Mouse (Mus musculus): Measurements from ENCODE around the gene Lrrfip2. TPM values are rescaled to one million over a fixed set of nuclear protein-coding genes. Genes with fewer than 3 reads are reported as not detected.

Lrrfip2 gene
- polyA plus RNA-seq, 1 experiment from 2014 or later = 41.8 TPM

- H3K9ac ChIP-seq (replicated peaks) = no peak overlapping the region
- peaks cover 63% of the 10 kb centered on the region for H3K4me1 ChIP-seq
- no peak for ATAC-seq (replicated peaks)
- H3K4me3 ChIP-seq = no peak overlapping the region
- H3K4me2 ChIP-seq (replicated peaks) = peak overlapping the region; percentile 82
- no peaks in the 10 kb centered on the region for H3K27me3 ChIP-seq
- 88% methylated on average over 1 of the region's 1 CpGs for WGBS
- no peaks in the 10 kb centered on the region for H3K9me3 ChIP-seq
- peaks cover 35% of the 10 kb centered on the region for H3K36me3 ChIP-seq
- no peak overlapping the region for H3K27ac ChIP-seq (replicated peaks)
Observed at GRCm38 (mm10) chr9:111273958-111274357, 156.6 kb downstream of the Lrrfip2 start.

GRCm38 (mm10) chr9:111275156-111275555, 157.8 kb downstream of the Lrrfip2 start:
- no peaks in the 10 kb centered on the region for H3K27me3 ChIP-seq
- H3K27ac ChIP-seq (replicated peaks) = no peak overlapping the region
- H3K4me1 ChIP-seq = peaks cover 60% of the 10 kb centered on the region
- H3K4me3 ChIP-seq = 0 out of 2 replicates have a peak overlapping the region, but pooled peaks have one; percentile 4
- peak overlapping the region; percentile 82 for H3K4me2 ChIP-seq (replicated peaks)
- WGBS = 72% methylated on average over 1 of the region's 1 CpGs
- peaks cover 35% of the 10 kb centered on the region for H3K36me3 ChIP-seq
- H3K9ac ChIP-seq (replicated peaks) = no peak overlapping the region
- no peaks in the 10 kb centered on the region for H3K9me3 ChIP-seq
- no peak for ATAC-seq (replicated peaks)

Other genes starting within 250 kb of the Lrrfip2 start
- 0.60 and 0.74 TPM in 2 replicates for gene Als2cl, start 237.7 kb upstream of the Lrrfip2 start, polyA plus RNA-seq (2015; fragmentation: Nextera tagmentation; extraction: Ambion mirVana)
- gene Tmie, start 237.5 kb upstream of the Lrrfip2 start, polyA plus RNA-seq (2015; fragmentation: Nextera tagmentation; extraction: Ambion mirVana) = 0.92 and 1.2 TPM in 2 replicates
- not detected in 2 replicates for gene Fam240a, start 200.7 kb upstream of the Lrrfip2 start, polyA plus RNA-seq (2015; fragmentation: Nextera tagmentation; extraction: Ambion mirVana)
- gene Tdgf1, start 171.4 kb upstream of the Lrrfip2 start, polyA plus RNA-seq (2015; fragmentation: Nextera tagmentation; extraction: Ambion mirVana) = not detected in 2 replicates
- gene Lrrc2, start 166.0 kb upstream of the Lrrfip2 start, polyA plus RNA-seq (2015; fragmentation: Nextera tagmentation; extraction: Ambion mirVana) = 0.13 and 0.36 TPM in 2 replicates
- gene Rtp3, start 127.0 kb upstream of the Lrrfip2 start, polyA plus RNA-seq (2015; fragmentation: Nextera tagmentation; extraction: Ambion mirVana) = not detected in 2 replicates
- 0.64 and 0.70 TPM in 2 replicates for gene Ltf, start 98.3 kb upstream of the Lrrfip2 start, polyA plus RNA-seq (2015; fragmentation: Nextera tagmentation; extraction: Ambion mirVana)
- 1.0 and 1.1 TPM in 2 replicates for gene Ccrl2, start 60.1 kb upstream of the Lrrfip2 start, polyA plus RNA-seq (2015; fragmentation: Nextera tagmentation; extraction: Ambion mirVana)
- gene Mlh1, start 154.2 kb downstream of the Lrrfip2 start, polyA plus RNA-seq (2015; fragmentation: Nextera tagmentation; extraction: Ambion mirVana) = 33.6 and 34.2 TPM in 2 replicates
- gene Epm2aip1, start 154.3 kb downstream of the Lrrfip2 start, polyA plus RNA-seq (2015; fragmentation: Nextera tagmentation; extraction: Ambion mirVana) = 47.1 and 50.9 TPM in 2 replicates
- 7.0 and 7.8 TPM in 2 replicates for gene Trank1, start 194.1 kb downstream of the Lrrfip2 start, polyA plus RNA-seq (2015; fragmentation: Nextera tagmentation; extraction: Ambion mirVana)

Measured in forebrain, embryonic 15.5 days (tissue).